Mouse (Mus musculus) cortical plate, adult 2 months (tissue): ENCODE measurements around the gene Aebp2.

Source experiments
- CTCF ChIP-seq: fragments of 200-500 bp; IDR thresholded peaks from 2 replicates; pipeline ENCODE4 v1.5.1; 2011; ENCODE audit warnings: mild to moderate bottlenecking, control low read depth, low read length; ENCODE audit not compliant: insufficient read depth; ENCODE audit errors: extremely low read depth
- POLR2A ChIP-seq: fragments of 200-500 bp; IDR thresholded peaks from 2 replicates; pipeline ENCODE4 v1.6.1; 2011; ENCODE audit warnings: mild to moderate bottlenecking, low read length, control low read depth; ENCODE audit not compliant: insufficient read depth; ENCODE audit errors: extremely low read depth

GRCm38 (mm10) chr6:140655451-140655850, 33.0 kb downstream of the Aebp2 start:
- TF ChIP-seq CTCF (no peak), POLR2A (no peak)
